Mouse (Mus musculus) hindbrain, postnatal 0 days (tissue): ENCODE data around the gene Ccdc154. TPM values are rescaled to one million over a fixed set of nuclear protein-coding genes. Genes with fewer than 3 reads are reported as not detected.

Experiments used
- ATAC-seq: fragments of 200-750 bp; cut with Nextera tagmentation; 2 replicates; pipeline ENCODE4 v1.8.0; 2017; ENCODE audit warnings: mild to moderate bottlenecking, moderate TSS enrichment, moderate library complexity
- DNase-seq: peaks from one replicate; pipeline ENCODE4 v3.0.0-alpha.2; 2015; ENCODE audit warnings: low spot score
- H3K27ac ChIP-seq: fragments of 300-500 bp; sonication (generic); 2 replicates; pipeline ENCODE4 v1.5.1; 2014; ENCODE audit warnings: mild to moderate bottlenecking
- H3K27me3 ChIP-seq: fragments of 300-500 bp; sonication (generic); 2 replicates; pipeline ENCODE4 v1.6.1; 2014; ENCODE audit warnings: low read length, mixed read lengths; ENCODE audit not compliant: insufficient read depth
- H3K36me3 ChIP-seq: fragments of 300-500 bp; sonication (generic); 2 replicates; pipeline ENCODE4 v1.6.1; 2014; ENCODE audit warnings: low read length, mixed read lengths; ENCODE audit not compliant: insufficient read depth
- H3K4me1 ChIP-seq: fragments of 300-500 bp; sonication (generic); 2 replicates; pipeline ENCODE4 v1.6.1; 2014; ENCODE audit warnings: antibody characterized with exemption, low read length, mixed read lengths; ENCODE audit not compliant: insufficient read depth
- H3K4me2 ChIP-seq: fragments of 300-500 bp; sonication (generic); 2 replicates; pipeline ENCODE4 v1.6.1; 2014; ENCODE audit warnings: low read depth, mild to moderate bottlenecking, low read length, moderate library complexity, mixed read lengths
- H3K4me3 ChIP-seq: fragments of 300-500 bp; sonication (generic); 2 replicates; pipeline ENCODE4 v1.5.1; 2014; ENCODE audit warnings: low read length
- H3K9ac ChIP-seq: fragments of 300-500 bp; sonication (generic); replicated peaks from 2 replicates; pipeline ENCODE4 v1.6.1; 2014; ENCODE audit warnings: mild to moderate bottlenecking, low read length, moderate library complexity, mixed read lengths
- H3K9me3 ChIP-seq: fragments of 300-500 bp; sonication (generic); 2 replicates; pipeline ENCODE4 v1.6.1; 2016; ENCODE audit warnings: low read length, mixed read lengths
- CTCF ChIP-seq: IDR thresholded peaks from 2 replicates; pipeline ENCODE4 v1.5.1; 2016; ENCODE audit warnings: antibody characterized with exemption, control low read depth, low read depth
- WGBS: fragments of 180-500 bp; shearing (Covaris S2); extraction: QIAGEN DNeasy Blood & Tissue Kit; methylation state at CpG from one replicate; pipeline ENCODE4 v1.1.7; 2014; 5-methylcytosine and 5-hydroxymethylcytosine counted together
- polyA plus RNA-seq: library from polyadenylated mRNA; unstranded; fragments of >200 nt; fragmentation: Nextera tagmentation; extraction: Ambion mirVana; gene quantifications from 2 replicates; pipeline ENCODE4 v1.2.1, GENCODE M21; 2015
- total RNA-seq: library from RNA; depleted of rRNA; stranded (reverse); fragments of >200 nt; gene quantifications from 2 replicates; pipeline ENCODE4 v1.2.3, GENCODE M21; 2014; rRNA removed

Gene Ccdc154
- total and polyA plus RNA-seq, 2 experiments from 2014 or later, result not detected

DNA sequence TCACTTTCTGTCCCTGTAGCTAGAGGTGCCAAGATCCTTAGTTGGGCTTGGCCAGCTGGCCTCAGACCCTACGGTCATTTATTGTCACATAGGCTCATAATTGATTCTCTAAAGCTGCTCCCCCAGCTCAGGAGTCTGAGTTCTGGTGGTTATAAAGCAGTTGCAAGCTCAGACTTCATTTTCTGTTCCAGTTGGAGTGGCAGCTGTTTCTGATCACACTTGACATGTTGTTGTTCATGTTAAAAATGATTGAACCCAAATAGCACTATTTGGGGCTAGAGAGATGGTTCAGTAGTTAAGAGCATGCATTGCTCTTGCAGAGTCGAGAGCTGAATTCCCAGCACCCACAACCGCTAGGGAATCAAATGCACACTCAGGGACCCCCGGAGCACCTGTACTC, 47.7 kb downstream of the Ccdc154 start:
- H3K36me3 ChIP-seq, result peaks cover 59% of the 10 kb centered on the region
- ATAC-seq (no peak), DNase-seq (no peak)
- no peak overlapping the region for H3K4me3 ChIP-seq
- WGBS, result 89% methylated on average over 4 of the region's 4 CpGs
- TF ChIP-seq CTCF, result no peak
- no peak overlapping the region for H3K27ac ChIP-seq
- H3K9me3 ChIP-seq, result no peaks in the 10 kb centered on the region
- no peak overlapping the region for H3K4me2 ChIP-seq
- no peaks in the 10 kb centered on the region for H3K4me1 ChIP-seq
- H3K9ac ChIP-seq, result no peak overlapping the region
- H3K27me3 ChIP-seq, result no peaks in the 10 kb centered on the region

DNA sequence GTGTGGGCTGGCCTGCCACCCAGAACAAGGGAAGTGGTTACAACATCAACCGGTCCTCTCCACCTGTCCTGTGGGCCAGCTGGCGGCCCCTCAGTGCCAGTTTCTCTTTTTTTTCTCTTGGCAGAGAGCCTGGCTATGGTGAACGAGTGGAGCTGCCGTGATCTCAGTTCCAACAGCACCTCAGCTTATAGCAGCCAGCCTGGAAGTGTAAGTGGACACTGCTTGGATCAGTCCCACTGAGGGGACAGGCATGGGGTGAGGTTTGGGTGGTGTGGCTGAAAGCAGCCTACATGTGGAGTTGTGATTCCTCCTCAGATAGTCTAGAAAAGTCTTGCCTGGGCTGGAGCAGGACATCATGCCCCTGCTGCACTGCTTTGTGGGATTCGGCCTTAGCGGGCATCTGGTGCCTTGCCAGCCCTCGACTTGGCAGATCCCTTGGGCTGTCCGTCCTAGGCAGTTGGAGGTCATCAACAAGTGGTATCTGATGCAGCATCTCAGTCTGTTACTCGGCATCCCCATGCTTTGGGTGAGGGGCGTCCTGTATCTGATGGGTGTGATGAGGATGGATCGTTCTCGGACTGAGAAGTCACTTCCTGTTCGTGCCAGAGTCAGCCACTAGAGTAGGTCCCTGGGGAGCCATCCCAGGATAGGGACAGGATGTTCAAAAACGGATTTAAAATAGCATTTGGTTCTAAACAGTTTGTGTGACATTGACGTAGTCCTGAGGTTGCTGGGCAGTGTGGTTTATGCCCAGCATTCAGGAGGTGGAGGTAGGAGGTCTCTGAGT, 48.6 kb downstream of the Ccdc154 start:
- no peak overlapping the region for H3K4me2 ChIP-seq
- DNase-seq (peak; percentile 14), ATAC-seq (no peak)
- peaks cover 52% of the 10 kb centered on the region for H3K36me3 ChIP-seq
- H3K4me3 ChIP-seq, result no peak overlapping the region
- WGBS, result 74% methylated on average over 15 of the region's 15 CpGs
- no peaks in the 10 kb centered on the region for H3K4me1 ChIP-seq
- no peak overlapping the region for H3K27ac ChIP-seq
- no peaks in the 10 kb centered on the region for H3K27me3 ChIP-seq
- no peaks in the 10 kb centered on the region for H3K9me3 ChIP-seq
- H3K9ac ChIP-seq, result no peak overlapping the region
- TF ChIP-seq CTCF, result no peak

GRCm38 (mm10) chr17:25211705-25212104, 49.4 kb downstream of the Ccdc154 start:
- H3K36me3 ChIP-seq, result peaks cover 52% of the 10 kb centered on the region
- H3K9me3 ChIP-seq, result no peaks in the 10 kb centered on the region
- H3K27me3 ChIP-seq, result no peaks in the 10 kb centered on the region
- H3K9ac ChIP-seq, result no peak overlapping the region
- no peak overlapping the region for H3K27ac ChIP-seq
- no peak overlapping the region for H3K4me3 ChIP-seq
- no peak for DNase-seq
- H3K4me1 ChIP-seq, result no peaks in the 10 kb centered on the region
- TF ChIP-seq CTCF, result no peak
- H3K4me2 ChIP-seq, result no peak overlapping the region
- ATAC-seq, result no peak
- WGBS, result 90% methylated on average over 4 of the region's 4 CpGs

GRCm38 (mm10) chr17:25215431-25215830, 53.2 kb downstream of the Ccdc154 start:
- no peak overlapping the region for H3K4me3 ChIP-seq
- H3K27me3 ChIP-seq, result no peaks in the 10 kb centered on the region
- H3K27ac ChIP-seq, result no peak overlapping the region
- no peaks in the 10 kb centered on the region for H3K9me3 ChIP-seq
- H3K4me2 ChIP-seq, result no peak overlapping the region
- no peak overlapping the region for H3K9ac ChIP-seq
- no peaks in the 10 kb centered on the region for H3K4me1 ChIP-seq
- ATAC-seq (no peak), DNase-seq (no peak)
- peaks cover 46% of the 10 kb centered on the region for H3K36me3 ChIP-seq
- WGBS, result 84% methylated on average over 3 of the region's 3 CpGs
- no peak for TF ChIP-seq CTCF

- WGBS, result 88% methylated on average over 9 of the region's 9 CpGs
- H3K4me1 ChIP-seq, result no peaks in the 10 kb centered on the region
- H3K9ac ChIP-seq, result no peak overlapping the region
- no peak overlapping the region for H3K27ac ChIP-seq
- DNase-seq, result no peak
- TF ChIP-seq CTCF, result no peak
- H3K36me3 ChIP-seq, result peaks cover 29% of the 10 kb centered on the region
- H3K4me2 ChIP-seq, result no peak overlapping the region
- ATAC-seq, result no peak
- H3K4me3 ChIP-seq, result no peak overlapping the region
- no peaks in the 10 kb centered on the region for H3K27me3 ChIP-seq
- H3K9me3 ChIP-seq, result no peaks in the 10 kb centered on the region
Measured at GRCm38 (mm10) chr17:25218967-25219366, 56.7 kb downstream of the Ccdc154 start.

DNA sequence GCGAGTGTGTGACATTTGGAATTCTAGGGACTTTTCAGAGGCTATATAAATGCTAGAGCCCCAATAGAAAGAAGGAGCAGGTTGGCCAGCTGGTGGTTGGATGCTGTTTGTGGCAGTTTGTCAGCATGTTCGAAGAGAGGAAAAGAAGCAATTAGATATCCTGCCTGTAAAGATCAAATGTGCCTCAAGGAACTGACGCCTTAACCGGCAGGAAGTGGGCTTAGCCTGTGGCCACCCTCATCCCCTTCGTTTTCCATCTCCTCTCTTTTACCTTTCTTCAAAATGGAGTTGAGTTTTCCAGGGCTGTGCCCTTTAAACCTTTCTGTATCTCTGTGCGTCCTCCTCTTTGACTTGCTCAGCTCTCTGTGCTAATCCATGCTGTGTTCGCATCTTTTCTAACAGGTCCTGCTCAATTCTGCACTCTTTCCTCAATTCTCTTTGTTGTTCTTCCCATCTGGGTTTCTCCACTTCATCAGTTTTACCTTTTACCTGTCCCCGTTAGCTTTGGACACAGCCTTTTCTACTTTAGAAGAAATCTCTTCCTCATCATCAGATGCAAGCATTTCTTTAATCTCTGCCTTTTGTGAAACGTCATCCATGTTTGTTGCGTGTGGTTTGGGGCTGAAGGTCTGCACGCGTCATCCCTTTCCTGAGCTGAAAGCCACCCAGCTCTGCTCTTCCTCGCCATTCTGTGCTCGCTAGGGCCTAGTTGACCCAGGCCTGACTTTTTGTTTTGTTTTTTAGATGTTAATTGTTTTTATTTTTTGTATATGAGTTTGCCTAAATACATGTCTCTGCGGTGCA, 57.4 kb downstream of the Ccdc154 start:
- no peak for ATAC-seq
- no peaks in the 10 kb centered on the region for H3K27me3 ChIP-seq
- H3K4me3 ChIP-seq, result no peak overlapping the region
- no peaks in the 10 kb centered on the region for H3K9me3 ChIP-seq
- TF ChIP-seq CTCF, result no peak
- H3K36me3 ChIP-seq, result peaks cover 22% of the 10 kb centered on the region; the same call in 1 of the 2 replicates
- no peak for DNase-seq
- no peak overlapping the region for H3K9ac ChIP-seq
- WGBS, result 96% methylated on average over 15 of the region's 15 CpGs
- H3K4me1 ChIP-seq, result no peaks in the 10 kb centered on the region
- H3K27ac ChIP-seq, result no peak overlapping the region
- H3K4me2 ChIP-seq, result no peak overlapping the region

- Histone ChIP-seq H3K4me2 (no peak overlapping the region), H3K27ac (no peak overlapping the region; the same call in 1 of the 2 replicates), H3K36me3 (peaks cover 26% of the 10 kb centered on the region; the same call in 1 of the 2 replicates), H3K4me1 (no peaks in the 10 kb centered on the region), H3K9ac (no peak overlapping the region), H3K27me3 (no peaks in the 10 kb centered on the region), H3K9me3 (no peaks in the 10 kb centered on the region), H3K4me3 (no peak overlapping the region)
- TF ChIP-seq CTCF, result no peak
- DNase-seq (no peak), ATAC-seq (no peak)
- 73% methylated on average over 1 of the region's 1 CpGs for WGBS
Measured at GRCm38 (mm10) chr17:25220746-25221145, 58.5 kb downstream of the Ccdc154 start.

Other genes with a start within 250 kb of the Ccdc154 start
- gene Mapk8ip3, start 225.5 kb upstream of the Ccdc154 start, total RNA-seq, result 165 and 177 TPM in 2 replicates
- 62.0 and 62.4 TPM in 2 replicates for gene Mapk8ip3, start 225.5 kb upstream of the Ccdc154 start, polyA plus RNA-seq
- 57.0 and 61.2 TPM in 2 replicates for gene Jpt2, start 201.8 kb upstream of the Ccdc154 start, total RNA-seq
- gene Jpt2, start 201.8 kb upstream of the Ccdc154 start, polyA plus RNA-seq, result 63.1 and 68.5 TPM in 2 replicates
- gene Cramp1l, start 146.7 kb upstream of the Ccdc154 start, total RNA-seq, result 24.4 and 26.7 TPM in 2 replicates
- 3.7 TPM in 2 replicates for gene Cramp1l, start 146.7 kb upstream of the Ccdc154 start, polyA plus RNA-seq
- 27.0 and 37.3 TPM in 2 replicates for gene Ift140, start 146.4 kb upstream of the Ccdc154 start, total RNA-seq
- gene Ift140, start 146.4 kb upstream of the Ccdc154 start, polyA plus RNA-seq, result 13.1 and 13.4 TPM in 2 replicates
- 15.4 and 21.5 TPM in 2 replicates for gene Tmem204, start 78.9 kb upstream of the Ccdc154 start, total RNA-seq
- 11.5 and 11.7 TPM in 2 replicates for gene Tmem204, start 78.9 kb upstream of the Ccdc154 start, polyA plus RNA-seq
- 46.9 and 59.3 TPM in 2 replicates for gene Telo2, start 46.5 kb upstream of the Ccdc154 start, total RNA-seq
- 32.5 and 33.1 TPM in 2 replicates for gene Telo2, start 46.5 kb upstream of the Ccdc154 start, polyA plus RNA-seq
- 0.63 TPM in 1 of 2 replicates, not detected in the other for gene Ptx4, start 41.7 kb upstream of the Ccdc154 start, total RNA-seq
- gene Ptx4, start 41.7 kb upstream of the Ccdc154 start, polyA plus RNA-seq, result 0.21 and 0.26 TPM in 2 replicates
- 34.9 and 40.6 TPM in 2 replicates for gene Clcn7, start 29.1 kb upstream of the Ccdc154 start, total RNA-seq
- gene Clcn7, start 29.1 kb upstream of the Ccdc154 start, polyA plus RNA-seq, result 22.9 and 23.3 TPM in 2 replicates
- gene Gm38655, start 13.0 kb downstream of the Ccdc154 start, total RNA-seq, result not detected in 2 replicates
- not detected in 2 replicates for gene Gm38655, start 13.0 kb downstream of the Ccdc154 start, polyA plus RNA-seq
- 15.7 and 19.9 TPM in 2 replicates for gene BC003965, start 22.1 kb downstream of the Ccdc154 start, total RNA-seq
- 27.4 and 29.9 TPM in 2 replicates for gene BC003965, start 22.1 kb downstream of the Ccdc154 start, polyA plus RNA-seq
- 39.6 and 43.3 TPM in 2 replicates for gene Unkl, start 25.9 kb downstream of the Ccdc154 start, total RNA-seq
- gene Unkl, start 25.9 kb downstream of the Ccdc154 start, polyA plus RNA-seq, result 14.1 and 15.1 TPM in 2 replicates
- 87.5 and 89.2 TPM in 2 replicates for gene Gnptg, start 77.7 kb downstream of the Ccdc154 start, total RNA-seq
- 128 and 129 TPM in 2 replicates for gene Gnptg, start 77.7 kb downstream of the Ccdc154 start, polyA plus RNA-seq
- 42.6 and 43.5 TPM in 2 replicates for gene Tsr3, start 77.7 kb downstream of the Ccdc154 start, total RNA-seq
- 65.3 and 70.7 TPM in 2 replicates for gene Tsr3, start 77.7 kb downstream of the Ccdc154 start, polyA plus RNA-seq
- 64.0 and 79.3 TPM in 2 replicates for gene Baiap3, start 93.9 kb downstream of the Ccdc154 start, total RNA-seq
- 27.3 and 27.8 TPM in 2 replicates for gene Baiap3, start 93.9 kb downstream of the Ccdc154 start, polyA plus RNA-seq
- 340 and 377 TPM in 2 replicates for gene Ube2i, start 112.2 kb downstream of the Ccdc154 start, total RNA-seq
- gene Ube2i, start 112.2 kb downstream of the Ccdc154 start, polyA plus RNA-seq, result 372 and 390 TPM in 2 replicates
- not detected in 2 replicates for gene Prss34, start 135.9 kb downstream of the Ccdc154 start, total RNA-seq
- gene Prss34, start 135.9 kb downstream of the Ccdc154 start, polyA plus RNA-seq, result not detected in 2 replicates
- gene Prss28, start 146.2 kb downstream of the Ccdc154 start, total RNA-seq, result not detected in 2 replicates
- gene Prss28, start 146.2 kb downstream of the Ccdc154 start, polyA plus RNA-seq, result not detected in 2 replicates
- gene Prss29, start 156.2 kb downstream of the Ccdc154 start, total RNA-seq, result not detected in 2 replicates
- not detected in 2 replicates for gene Prss29, start 156.2 kb downstream of the Ccdc154 start, polyA plus RNA-seq
- gene Tpsab1, start 183.1 kb downstream of the Ccdc154 start, total RNA-seq, result not detected in 2 replicates
- gene Tpsab1, start 183.1 kb downstream of the Ccdc154 start, polyA plus RNA-seq, result not detected in 2 replicates
- gene Tpsb2, start 203.8 kb downstream of the Ccdc154 start, total RNA-seq, result 0.21 TPM in 1 of 2 replicates, not detected in the other
- gene Tpsb2, start 203.8 kb downstream of the Ccdc154 start, polyA plus RNA-seq, result 0.72 and 1.8 TPM in 2 replicates
- gene Tpsg1, start 206.8 kb downstream of the Ccdc154 start, total RNA-seq, result 0.21 TPM in 1 of 2 replicates, not detected in the other
- gene Tpsg1, start 206.8 kb downstream of the Ccdc154 start, polyA plus RNA-seq, result 0.65 and 1.5 TPM in 2 replicates